Mouse (Mus musculus): ENCODE measurements around the gene Sapcd2.
"Not testable (repeated sequence)": the region's sequence is repeated elsewhere in the genome, so short reads cannot be mapped to it uniquely, and the experiment has no call there.

Gene Sapcd2

GRCm38 (mm10) chr2:25373431-25373830 is 1.3 kb downstream of the Sapcd2 start:
- DNase-seq = no peak

GRCm38 (mm10) chr2:25376589-25376988 is 4.5 kb downstream of the Sapcd2 start:
- DNase-seq = peak; percentile 79

GRCm38 (mm10) chr2:25384492-25384891 is 12.4 kb downstream of the Sapcd2 start:
- DNase-seq = no peak

- no peak for DNase-seq
Measured at GRCm38 (mm10) chr2:25391266-25391665, 19.1 kb downstream of the Sapcd2 start.

GRCm38 (mm10) chr2:25394281-25395221 is 22.4 kb downstream of the Sapcd2 start:
- peak; percentile 54 for DNase-seq

GRCm38 (mm10) chr2:25395721-25396596 is 23.8 kb downstream of the Sapcd2 start, which contains the start of gene Entpd2:
Gene Entpd2 (plus strand): TSS chr2:25395874.
- peak; percentile 72 for DNase-seq

GRCm38 (mm10) chr2:25396597-25396983 is 24.5 kb downstream of the Sapcd2 start:
- no peak for DNase-seq

- DNase-seq = no peak
Measured at GRCm38 (mm10) chr2:25397010-25397409, 24.9 kb downstream of the Sapcd2 start.

GRCm38 (mm10) chr2:25398065-25398464 is 25.9 kb downstream of the Sapcd2 start:
- no peak for DNase-seq

- no peak for DNase-seq
Measured at GRCm38 (mm10) chr2:25399051-25399450, 26.9 kb downstream of the Sapcd2 start, which contains the start of gene Npdc1. Gene Npdc1 (plus strand): TSS chr2:25399351.

- no peak for DNase-seq
Measured at GRCm38 (mm10) chr2:25400291-25400690, 28.2 kb downstream of the Sapcd2 start.

GRCm38 (mm10) chr2:25400764-25401163 is 28.6 kb downstream of the Sapcd2 start:
- DNase-seq = peak; percentile 80

GRCm38 (mm10) chr2:25402377-25402971 is 30.4 kb downstream of the Sapcd2 start:
- peak; percentile 93 for DNase-seq

GRCm38 (mm10) chr2:25402972-25403601 is 31.0 kb downstream of the Sapcd2 start:
- DNase-seq = peak; percentile 84

GRCm38 (mm10) chr2:25403994-25404393 is 31.9 kb downstream of the Sapcd2 start:
- no peak for DNase-seq

- DNase-seq = no peak
Measured at GRCm38 (mm10) chr2:25408908-25409307, 36.8 kb downstream of the Sapcd2 start.

GRCm38 (mm10) chr2:25413436-25413835 is 41.3 kb downstream of the Sapcd2 start:
- DNase-seq = not testable (repeated sequence)

GRCm38 (mm10) chr2:25417426-25417825 is 45.3 kb downstream of the Sapcd2 start:
- no peak for DNase-seq

- DNase-seq = peak; percentile 64
Measured at GRCm38 (mm10) chr2:25421896-25422295, 49.8 kb downstream of the Sapcd2 start.

GRCm38 (mm10) chr2:25422587-25423410 is 50.7 kb downstream of the Sapcd2 start, which contains the start of gene Fut7:
Gene Fut7 (plus strand): TSS chr2:25423267.
- no peak for DNase-seq

GRCm38 (mm10) chr2:25423626-25424025 is 51.5 kb downstream of the Sapcd2 start:
- DNase-seq = no peak
